Mouse (Mus musculus): ENCODE results near the gene Myo1h.

- no peak for TF ChIP-seq CTCF (IDR thresholded peaks at IDR 0.05; ENCODE audit: extremely low read depth, insufficient read length, insufficient replicate concordance, low read depth, low read length)
- no peak for TF ChIP-seq POLR2A (IDR thresholded peaks at IDR 0.05; ENCODE audit: low read depth, low read length)
Measured at GRCm38 (mm10) chr5:114372565-114372964, 83.6 kb downstream of the Myo1h start.
